Comparison of ENCODE assay signal across 13 mouse cellular contexts in the genomic region with DNA sequence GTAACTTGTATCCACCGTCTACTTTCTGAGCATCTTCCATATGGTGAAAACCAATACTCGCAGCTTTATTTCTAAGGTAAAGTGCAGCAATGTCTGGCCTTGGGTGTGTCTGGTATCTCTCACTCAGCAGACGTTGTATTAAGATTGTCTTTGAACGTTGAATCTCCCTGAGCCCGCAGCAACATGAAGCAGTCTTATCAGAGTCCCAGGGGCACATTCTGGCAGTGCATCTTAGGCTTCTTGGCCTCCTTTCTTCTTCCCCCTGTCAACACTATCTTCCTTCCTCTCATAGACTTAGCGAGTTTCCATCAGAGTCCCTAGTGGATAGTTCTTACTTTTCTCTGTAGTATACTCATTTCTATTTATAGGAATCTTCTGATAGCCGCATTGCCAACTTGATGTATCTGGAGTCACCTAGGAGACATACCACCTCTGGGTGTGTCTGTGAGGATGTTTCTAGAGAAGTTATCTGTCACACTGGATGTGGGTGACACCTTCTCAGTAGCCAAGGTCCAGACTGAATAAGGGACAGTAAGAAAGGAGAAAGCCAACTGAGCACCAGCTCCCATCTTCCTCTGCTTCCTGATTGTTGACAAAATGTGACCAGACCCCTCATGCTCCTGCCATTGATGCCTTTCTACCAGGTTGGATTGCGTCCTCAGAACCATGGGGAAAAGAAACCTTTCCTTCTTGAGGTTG. TPM values are rescaled to one million over a fixed set of nuclear protein-coding genes. Genes with fewer than 3 reads are reported as not detected.
DNase-seq lines count a peak whose midpoint lies in the region; ATAC-seq and TF ChIP-seq lines count a peak whose summit lies in the region.
"Had no signal": no experiment of that assay in that cellular context is flagged by ENCODE, and none has a peak within 500 bp of the region (broad histone marks: within the 10 kb centered on the region; RNA-seq: fewer than 3 reads in every experiment).

No protein-coding gene starts in this region.

- ATAC-seq in liver, embryonic 15.5 days (ENCODE audit: insufficient read depth), result peak; percentile 97
- no peak for ATAC-seq in stomach, postnatal 0 days (ENCODE audit: low FRiP score, low TSS enrichment)

- H3K36me3 ChIP-seq in liver, embryonic 15.5 days (replicated peaks), result no peaks in the 10 kb centered on the region
- H3K36me3 ChIP-seq in stomach, postnatal 0 days (ENCODE audit: control insufficient read depth, insufficient read depth, low read length), result no peaks in the 10 kb centered on the region
- H3K36me3 ChIP-seq: hindbrain, embryonic 15.5 days had no signal

- H3K27me3 ChIP-seq in liver, embryonic 15.5 days, result peaks cover 4% of the 10 kb centered on the region; the same call in 1 of the 2 replicates
- H3K27me3 ChIP-seq in stomach, postnatal 0 days (ENCODE audit: control insufficient read depth, insufficient read depth, low read length), result no peaks in the 10 kb centered on the region
- H3K27me3 ChIP-seq: hindbrain, embryonic 15.5 days had no signal

- no peak for TF ChIP-seq EP300 in stomach, postnatal 0 days (optimal IDR thresholded peaks at IDR 0.05)

- H3K27ac ChIP-seq in liver, embryonic 15.5 days (replicated peaks), result peak overlapping the region; percentile 93
- peak overlapping the region; percentile 70; the same call in 1 of the 2 replicates for H3K27ac ChIP-seq in stomach, postnatal 0 days (replicated peaks)
- H3K27ac ChIP-seq: hindbrain, embryonic 15.5 days had no signal

- peak overlapping the region; percentile 13 for H3K4me3 ChIP-seq in liver, embryonic 15.5 days (replicated peaks)
- no peak overlapping the region for H3K4me3 ChIP-seq in stomach, postnatal 0 days (ENCODE audit: low read depth, low read length)
- H3K4me3 ChIP-seq: hindbrain, embryonic 15.5 days had no signal

- no peaks in the 10 kb centered on the region for H3K9me3 ChIP-seq in liver, embryonic 15.5 days (replicated peaks)
- no peaks in the 10 kb centered on the region for H3K9me3 ChIP-seq in stomach, postnatal 0 days (ENCODE audit: control insufficient read depth, low read length)
- H3K9me3 ChIP-seq: hindbrain, embryonic 15.5 days had no signal

- H3K4me2 ChIP-seq in liver, embryonic 15.5 days, result peak overlapping the region; percentile 63
- no peak overlapping the region for H3K4me2 ChIP-seq in stomach, postnatal 0 days (replicated peaks; ENCODE audit: low read depth)
- H3K4me2 ChIP-seq: hindbrain, embryonic 15.5 days; lung, embryonic 14.5 days had no signal

- H3K4me1 ChIP-seq in liver, embryonic 15.5 days (replicated peaks), result peaks cover 53% of the 10 kb centered on the region
- H3K4me1 ChIP-seq in stomach, postnatal 0 days (replicated peaks; ENCODE audit: control insufficient read depth, insufficient read depth), result no peaks in the 10 kb centered on the region

- DNase-seq in heart, adult 11 months, result peak; percentile 71
- no peak for DNase-seq in heart, adult 8-10 months (ENCODE audit: low spot score)
- DNase-seq in spleen, postnatal 36 days (ENCODE audit: low spot score in 2 of 2), result peak; percentile 44 to 60
- DNase-seq in spleen, adult 18-20 months, result no peak
- no peak for DNase-seq in stomach, postnatal 0 days (ENCODE audit: low spot score)
- no peak for DNase-seq in yolk sac, embryonic 10.5 days (ENCODE audit: low spot score)
- DNase-seq in cerebellum, postnatal 36 days, result no peak
- DNase-seq: gastrocnemius, postnatal 10 days; kidney, adult 9 months; midbrain, embryonic 14.5 days had no signal

- 23% methylated on average over 8 of the region's 8 CpGs for WGBS in liver, embryonic 15.5 days (ENCODE audit: insufficient replicate concordance)
- WGBS in stomach, postnatal 0 days, result 86% methylated on average over 8 of the region's 8 CpGs

- no peak for TF ChIP-seq CTCF in stomach, postnatal 0 days (IDR thresholded peaks at IDR 0.05; ENCODE audit: low read depth)

- no peak overlapping the region; the same call in 1 of the 2 replicates for H3K9ac ChIP-seq in liver, embryonic 15.5 days
- H3K9ac ChIP-seq in stomach, postnatal 0 days (ENCODE audit: low read length), result no peak overlapping the region
- H3K9ac ChIP-seq: hindbrain, embryonic 15.5 days; lung, embryonic 14.5 days had no signal

RNA-seq across cellular contexts. Expression of a gene that starts 51.4 kb away (rescaled TPM):
- total RNA-seq in heart, adult 8-10 months (2022), result 10 to 100 TPM; 27.6 to 32.7 (median 31.9) TPM
- 14.6 and 17.7 TPM in 2 replicates for polyA plus RNA-seq in liver, embryonic 15.5 days (2015; fragmentation: Nextera tagmentation; extraction: Ambion mirVana)
- polyA plus RNA-seq in stomach, postnatal 0 days (2015; fragmentation: Nextera tagmentation; extraction: Ambion mirVana), result 8.1 and 9.1 TPM in 2 replicates

RNA-seq across cellular contexts. Expression of a gene that starts 58.2 kb away (rescaled TPM):
- total RNA-seq in heart, adult 8-10 months (2022), result 1 to 10 TPM; 5.1 to 6.8 (median 5.5) TPM
- 2.5 and 3.1 TPM in 2 replicates for polyA plus RNA-seq in liver, embryonic 15.5 days (2015; fragmentation: Nextera tagmentation; extraction: Ambion mirVana)
- polyA plus RNA-seq in stomach, postnatal 0 days (2015; fragmentation: Nextera tagmentation; extraction: Ambion mirVana), result 7.4 and 8.9 TPM in 2 replicates

Comparison
In these comparisons a context has a peak if more than half of its experiments do, and no peak if none do; other contexts are left out.
1. DNase-seq: peak in heart, adult 11 months (single experiment) and spleen, postnatal 36 days (2 of 2); none in heart, adult 8-10 months (single experiment), spleen, adult 18-20 months (0 of 2), stomach, postnatal 0 days (single experiment), yolk sac, embryonic 10.5 days (single experiment) and cerebellum, postnatal 36 days (0 of 2).